Mouse (Mus musculus): Measurements from ENCODE around the gene Cct8l1.

- TF ChIP-seq USF1 (IDR thresholded peaks at IDR 0.05; ENCODE audit: low read depth, low read length) (no peak), EP300 (IDR thresholded peaks at IDR 0.05; ENCODE audit: low read length) (no peak), CTCF (conservative IDR thresholded peaks at IDR 0.05 in 1 of 2, IDR thresholded peaks at IDR 0.05 in 1 of 2; ENCODE audit: low read depth in 2 of 2, low read length in 2 of 2) (no peak), USF2 (conservative IDR thresholded peaks at IDR 0.05; ENCODE audit: low read depth, low read length) (no peak), POLR2A (IDR thresholded peaks at IDR 0.05; ENCODE audit: low read depth, low read length) (no peak), SMC3 (IDR thresholded peaks at IDR 0.05; ENCODE audit: low read depth, low read length) (no peak), ZKSCAN1 (IDR thresholded peaks at IDR 0.05; ENCODE audit: borderline replicate concordance, low read depth, low read length) (no peak), MAFK (IDR thresholded peaks at IDR 0.05; ENCODE audit: insufficient replicate concordance, low read length) (no peak), CHD2 (IDR thresholded peaks at IDR 0.05; ENCODE audit: low read length) (no peak), MAZ (IDR thresholded peaks at IDR 0.05; ENCODE audit: low read depth, low read length) (no peak), JUN (IDR thresholded peaks at IDR 0.05; ENCODE audit: insufficient read depth, low read depth, low read length) (no peak)
Measured at GRCm38 (mm10) chr5:25532256-25533147, 16.6 kb downstream of the Cct8l1 start.

Measured in CH12.LX (cell line).